Mouse (Mus musculus) myocyte (in vitro differentiated cells): ENCODE measurements at regions not wholly inside any gene's neighbourhood (a gene's known extent, or its start where the extent isn't known, plus 50 kb on each side); places are given as distances from the start of the nearest gene placed in this dataset.

ENCODE experiments used
- CEBPB ChIP-seq: IDR thresholded peaks from 2 replicates; pipeline ENCODE4 v1.6.1; 2011; ENCODE audit warnings: mild to moderate bottlenecking, moderate library complexity; ENCODE audit not compliant: poor library complexity, insufficient read depth, severe bottlenecking
- E2F4 ChIP-seq: IDR thresholded peaks from one replicate; pipeline ENCODE4 v1.6.1; 2011; ENCODE audit warnings: mild to moderate bottlenecking, control low read depth, moderate library complexity; ENCODE audit not compliant: insufficient read depth
- MAX ChIP-seq: IDR thresholded peaks from one replicate; pipeline ENCODE4 v1.6.1; 2011; ENCODE audit warnings: low read depth, mild to moderate bottlenecking, control low read depth
- MYOD1 ChIP-seq, 3 experiments: IDR thresholded peaks; one replicate each; pipeline ENCODE4 v1.6.1; 2011; ENCODE audit warnings: control low read depth in 2 of 3, low read depth in 2 of 3, mild to moderate bottlenecking in 2 of 3, moderate library complexity in 1 of 3; ENCODE audit not compliant: insufficient read length in 2 of 3, control insufficient read depth in 1 of 3
- MYOG ChIP-seq, 3 experiments: IDR thresholded peaks; one replicate each; pipeline ENCODE4 v1.6.1; 2011; ENCODE audit warnings: control low read depth in 2 of 3, low read depth in 2 of 3, mild to moderate bottlenecking in 2 of 3; ENCODE audit not compliant: insufficient read length in 2 of 3, control insufficient read depth in 1 of 3, insufficient read depth in 1 of 3
- POLR2A ChIP-seq: IDR thresholded peaks from one replicate; pipeline ENCODE4 v1.6.1; 2011; ENCODE audit warnings: low read depth, mild to moderate bottlenecking, control low read depth, moderate library complexity; ENCODE audit not compliant: insufficient read length
- POLR2AphosphoS2 ChIP-seq: IDR thresholded peaks from one replicate; pipeline ENCODE4 v1.6.1; 2011; ENCODE audit warnings: low read depth, control low read depth; ENCODE audit not compliant: insufficient read length
- REST ChIP-seq: IDR thresholded peaks from one replicate; pipeline ENCODE4 v1.6.1; 2011; ENCODE audit warnings: mild to moderate bottlenecking, control low read depth, moderate library complexity; ENCODE audit not compliant: insufficient read depth, insufficient read length
- TCF12 ChIP-seq: IDR thresholded peaks from one replicate; pipeline ENCODE4 v1.6.1; 2011; ENCODE audit warnings: mild to moderate bottlenecking, control low read depth; ENCODE audit not compliant: poor library complexity, insufficient read depth, severe bottlenecking
- USF1 ChIP-seq: IDR thresholded peaks from one replicate; pipeline ENCODE4 v1.6.1; 2011; ENCODE audit warnings: low read depth, mild to moderate bottlenecking, control low read depth, moderate library complexity

GRCm38 (mm10) chr3:41384410-41384809 is 171.1 kb upstream of the Jade1 start:
- TF ChIP-seq TCF12: no peak
- TF ChIP-seq USF1: no peak
- TF ChIP-seq MAX: no peak
- no peak for TF ChIP-seq POLR2A
- no peak for TF ChIP-seq MYOD1 (IDR thresholded peaks at IDR 0.05; ENCODE audit: control insufficient read depth in 1 of 3, insufficient read length in 2 of 3, low read depth in 2 of 3)
- no peak for TF ChIP-seq REST
- TF ChIP-seq CEBPB: no peak
- TF ChIP-seq E2F4: no peak
- no peak for TF ChIP-seq MYOG (IDR thresholded peaks at IDR 0.05; ENCODE audit: control insufficient read depth in 1 of 3, insufficient read depth in 1 of 3, insufficient read length in 2 of 3, low read depth in 2 of 3)
- no peak for TF ChIP-seq POLR2AphosphoS2
